Mouse (Mus musculus) stomach, postnatal 0 days (tissue): ENCODE measurements around the gene Mri1.

Experiments used
- CTCF ChIP-seq: IDR thresholded peaks from 2 replicates; pipeline ENCODE4 v1.5.1; 2016; ENCODE audit warnings: antibody characterized with exemption, low read depth, mild to moderate bottlenecking, moderate library complexity
- EP300 ChIP-seq: optimal IDR thresholded peaks from 2 replicates; pipeline ENCODE3; 2016; ENCODE audit warnings: antibody characterized with exemption

- no peak for TF ChIP-seq EP300
- no peak for TF ChIP-seq CTCF
Observed at GRCm38 (mm10) chr8:84303951-84304350, 46.8 kb upstream of the Mri1 start.
